Mouse (Mus musculus) v-Abl transformed pro-B cells (cell line): ENCODE measurements around the gene Accs.

Experiments used
- in situ Hi-C, 2 experiments: fragments of 400-800 bp; cut with MboI; formaldehyde crosslinking; loops; one replicate each; pipeline ENCODE4 v1.15.1; 2025; ENCODE audit not compliant: unreplicated experiment in 2 of 2

Accs gene

GRCm38 (mm10) chr2:93869107-93869600 is 19.4 kb upstream of the Accs start, which contains the start of gene Accsl:
Gene Accsl (minus strand): TSS chr2:93869157.
- in situ Hi-C loops = loop anchor here in 1 of 2 experiments (25.0 kb wide), 1 partner anchor 418 kb away; no protein-coding TSS in a partner anchor

DNA sequence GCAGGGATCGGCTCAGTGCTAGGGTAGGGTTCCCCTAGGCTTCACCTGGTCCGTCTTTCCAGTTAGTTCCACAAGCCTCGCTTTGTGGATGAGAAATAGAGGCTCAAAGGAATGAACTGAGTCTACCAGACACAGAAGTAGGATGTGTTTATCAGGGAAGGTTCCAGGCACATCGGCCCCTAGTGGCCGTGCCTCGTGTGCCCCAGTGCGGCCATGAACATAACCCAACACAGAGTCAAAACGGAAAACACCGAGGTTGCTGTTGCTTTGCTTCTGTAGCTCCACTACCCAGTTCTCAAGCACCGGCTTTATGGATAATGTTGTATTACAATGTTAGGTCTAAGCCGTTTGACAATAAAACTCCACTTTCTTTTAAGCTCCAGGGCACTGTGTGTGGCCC is 18.8 kb upstream of the Accs start:
- in situ Hi-C loops = loop anchor here in 1 of 2 experiments (25.0 kb wide), 1 partner anchor 419 kb away; no protein-coding TSS in a partner anchor

DNA sequence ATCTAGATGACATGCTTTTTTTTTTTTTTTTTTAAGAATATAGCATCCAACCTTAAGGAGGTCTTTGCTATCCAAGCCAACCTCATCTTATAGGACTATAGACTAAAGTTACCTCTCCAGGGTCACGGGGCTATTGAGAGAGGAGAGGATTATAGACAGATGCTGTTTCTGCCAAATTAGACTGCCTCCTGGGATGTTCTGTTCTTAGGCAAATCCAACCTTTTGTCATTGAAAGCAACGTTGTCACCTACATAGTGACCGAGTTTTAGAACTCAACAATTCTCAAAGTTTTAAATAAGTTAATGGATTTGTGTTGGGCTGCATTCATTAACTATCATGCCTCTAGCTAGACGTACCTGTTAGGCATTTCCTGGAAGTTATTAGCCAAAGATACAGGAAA is 13.5 kb upstream of the Accs start:
- in situ Hi-C loops = loop anchor here in 1 of 2 experiments (25.0 kb wide), 1 partner anchor 424 kb away; no protein-coding TSS in a partner anchor

GRCm38 (mm10) chr2:93858845-93859244 is 9.1 kb upstream of the Accs start:
- in situ Hi-C loops = loop anchor here in 1 of 2 experiments (10.0 to 25.0 kb wide), 2 partner anchors 428 to 556 kb away; no protein-coding TSS in a partner anchor

DNA sequence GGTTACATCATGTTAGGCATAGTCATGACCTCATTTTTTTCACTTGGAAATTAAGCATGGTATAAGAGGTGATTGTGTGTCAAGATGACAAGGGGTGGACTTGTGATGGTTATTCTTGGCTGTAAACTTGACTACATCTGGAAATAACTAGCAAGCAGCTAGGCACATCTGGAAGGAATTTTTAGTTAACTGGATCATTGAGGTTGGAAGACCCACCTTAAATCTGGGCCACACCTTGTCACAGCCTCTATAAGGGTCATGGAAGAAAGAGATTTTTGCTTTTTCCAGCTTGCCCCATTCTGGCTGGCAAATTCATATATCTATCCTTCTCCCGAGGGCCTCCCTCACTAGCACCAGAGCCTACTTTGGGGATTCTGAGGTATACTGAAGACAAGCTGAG is 1.6 kb upstream of the Accs start:
- in situ Hi-C loops = loop anchor here in 1 of 2 experiments (10.0 to 25.0 kb wide), 2 partner anchors 436 to 563 kb away; no protein-coding TSS in a partner anchor

DNA sequence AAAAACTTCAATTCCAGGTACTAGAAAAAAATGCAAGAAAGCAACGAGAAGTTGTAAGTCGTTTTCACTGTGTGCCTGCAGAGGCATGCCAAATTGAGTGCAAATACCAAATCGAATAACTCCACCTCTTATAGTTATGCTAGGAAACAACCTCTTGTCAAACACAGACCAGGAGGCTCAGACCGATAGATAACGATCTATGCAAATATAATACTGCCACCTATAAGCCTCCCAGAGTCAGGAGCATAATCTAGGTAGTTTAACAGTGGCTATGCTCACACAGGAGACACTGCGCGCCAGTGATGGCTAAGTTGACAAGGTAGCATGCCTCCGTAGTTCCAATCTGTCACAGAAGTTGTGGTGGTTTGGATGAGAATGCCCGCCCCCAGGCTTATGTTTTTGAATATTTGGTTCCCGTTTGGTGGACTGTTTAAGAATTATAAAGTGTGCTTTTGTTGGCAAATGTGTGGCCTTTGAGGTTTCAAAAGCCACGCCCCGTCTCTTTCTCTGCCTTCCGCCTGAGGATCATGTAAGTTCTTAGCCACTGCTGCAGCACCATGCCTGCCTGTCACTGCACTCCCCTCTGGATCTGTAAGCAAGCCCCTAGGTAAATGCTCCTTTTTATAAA is 688 bp upstream of the Accs start:
- in situ Hi-C loops = loop anchor here in 1 of 2 experiments (10.0 to 25.0 kb wide), 2 partner anchors 437 to 564 kb away; no protein-coding TSS in a partner anchor

DNA sequence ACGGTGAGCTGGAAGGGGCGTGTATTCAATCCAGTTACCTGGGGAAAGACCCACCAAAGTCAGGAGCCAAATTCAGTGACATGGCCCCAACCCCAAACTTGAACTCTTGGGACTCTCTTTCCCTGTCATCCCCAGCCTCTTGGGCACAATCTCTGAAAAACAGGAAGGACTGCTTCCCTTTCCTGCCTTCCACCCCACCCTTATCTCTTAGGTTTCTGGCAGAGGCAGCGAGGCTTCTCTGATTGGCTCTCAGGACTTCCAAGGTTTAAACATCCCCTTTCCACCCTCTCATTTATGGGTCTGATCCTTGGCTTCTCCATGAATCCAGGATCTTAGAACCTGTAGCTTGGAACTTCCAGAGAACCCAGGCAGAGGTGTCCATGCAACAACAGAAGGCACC is 8.4 kb downstream of the Accs start:
- in situ Hi-C loops = no loop called here

DNA sequence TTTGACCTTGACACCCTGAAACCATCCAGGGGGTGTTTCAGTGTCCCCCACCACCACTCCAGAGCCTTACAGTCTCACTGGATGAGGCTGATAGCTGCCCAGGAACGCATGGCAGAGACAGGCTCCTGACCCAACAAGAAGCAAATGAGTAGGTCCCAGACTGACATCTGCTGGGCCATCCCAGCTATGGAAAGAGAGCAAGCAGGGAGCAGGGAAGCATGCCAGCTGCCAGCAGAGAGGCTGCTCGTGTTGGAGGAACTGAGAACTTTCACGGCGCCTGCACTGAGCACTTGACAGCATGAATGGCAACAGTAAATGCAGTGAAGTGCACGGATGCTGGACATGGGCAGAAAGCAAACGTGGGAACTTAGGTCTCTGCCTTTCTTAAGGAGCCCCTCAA is 9.6 kb downstream of the Accs start:
- in situ Hi-C loops = no loop called here

DNA sequence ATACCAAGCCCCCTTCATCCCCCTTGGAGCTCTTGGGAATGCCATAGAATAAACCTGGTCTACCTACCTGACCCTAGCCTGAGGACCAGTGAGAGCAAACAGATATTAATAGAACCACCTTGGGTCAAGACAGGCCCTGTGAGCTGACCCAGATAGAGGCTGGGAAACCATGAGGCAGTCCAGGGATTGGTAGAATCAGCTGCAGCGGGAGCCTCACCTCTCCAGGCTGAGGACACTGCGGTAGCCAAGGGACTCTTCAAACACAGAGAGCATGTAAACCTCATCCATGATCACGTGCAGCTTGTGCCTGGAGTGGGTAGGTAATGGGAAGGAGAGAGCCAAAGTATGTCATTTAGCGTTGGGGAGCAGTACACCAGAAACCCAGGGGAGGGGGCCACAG is 10.8 kb downstream of the Accs start:
- in situ Hi-C loops = no loop called here

- in situ Hi-C loops = no loop called here
Measured at GRCm38 (mm10) chr2:93836232-93836785, 13.4 kb downstream of the Accs start.

DNA sequence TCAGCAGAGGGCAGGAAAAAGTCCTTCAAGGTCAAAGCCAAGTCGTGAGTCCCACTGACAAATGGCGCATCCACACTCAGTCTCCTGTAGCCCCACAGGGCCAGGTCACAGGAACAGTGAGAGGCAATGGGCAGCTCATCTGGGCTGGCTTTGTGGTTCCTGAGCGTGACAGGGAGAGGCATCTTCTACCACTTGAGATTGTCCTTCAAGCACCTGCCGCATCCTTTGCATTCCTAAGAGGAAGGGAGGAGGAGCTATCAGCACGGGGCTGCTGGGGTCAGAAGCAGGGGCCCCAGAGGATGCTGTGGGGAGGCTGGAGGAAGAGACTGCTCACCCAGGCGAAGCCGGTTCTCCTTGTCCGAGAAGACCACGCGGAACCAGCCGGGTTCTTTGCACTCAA is 14.1 kb downstream of the Accs start:
- in situ Hi-C loops = no loop called here

GRCm38 (mm10) chr2:93823519-93823918 is 26.2 kb downstream of the Accs start:
- in situ Hi-C loops = loop anchor here in 1 of 2 experiments (25.0 kb wide), 2 partner anchors 761 to 911 kb away; partner anchors contain the start of gene Syt13

GRCm38 (mm10) chr2:93822045-93822749 is 27.5 kb downstream of the Accs start, which contains the start of gene Ext2:
Gene Ext2 (minus strand): TSS chr2:93822568.
- in situ Hi-C loops = loop anchor here in 1 of 2 experiments (25.0 kb wide), 2 partner anchors 760 to 910 kb away; partner anchors contain the start of gene Syt13

GRCm38 (mm10) chr2:93817791-93818190 is 32.0 kb downstream of the Accs start:
- in situ Hi-C loops = loop anchor here (10.0 to 25.0 kb wide), 5 partner anchors 343 to 905 kb away; partner anchors contain the start of gene Syt13 (in 1 of the 2)

GRCm38 (mm10) chr2:93813343-93813742 is 36.4 kb downstream of the Accs start:
- in situ Hi-C loops = loop anchor here (10.0 to 25.0 kb wide), 5 partner anchors 339 to 901 kb away; partner anchors contain the start of gene Syt13 (in 1 of the 2)

DNA sequence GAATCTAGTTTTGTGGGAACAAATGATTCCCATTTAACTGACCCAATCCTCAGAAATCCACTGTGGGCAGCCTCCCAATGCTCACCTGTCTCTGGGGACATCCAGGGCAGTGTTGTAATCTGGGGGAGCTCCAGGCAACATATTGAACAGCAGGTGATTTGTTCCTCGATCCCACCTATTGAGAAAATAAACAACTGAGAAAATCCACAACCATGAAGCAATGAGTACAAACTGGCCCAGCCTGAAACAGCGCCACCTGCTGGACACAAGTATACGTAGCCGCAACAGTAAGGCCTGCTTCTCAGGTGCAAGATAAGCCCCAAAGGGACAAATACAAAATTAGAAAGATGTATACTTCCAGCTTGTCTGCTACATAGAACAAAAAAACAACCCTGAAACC is 37.9 kb downstream of the Accs start:
- in situ Hi-C loops = loop anchor here (10.0 to 25.0 kb wide), 5 partner anchors 337 to 900 kb away; partner anchors contain the start of gene Syt13 (in 1 of the 2)

GRCm38 (mm10) chr2:93809931-93810330 is 39.8 kb downstream of the Accs start:
- in situ Hi-C loops = loop anchor here (10.0 to 25.0 kb wide), 5 partner anchors 335 to 898 kb away; partner anchors contain the start of gene Syt13 (in 1 of the 2)

DNA sequence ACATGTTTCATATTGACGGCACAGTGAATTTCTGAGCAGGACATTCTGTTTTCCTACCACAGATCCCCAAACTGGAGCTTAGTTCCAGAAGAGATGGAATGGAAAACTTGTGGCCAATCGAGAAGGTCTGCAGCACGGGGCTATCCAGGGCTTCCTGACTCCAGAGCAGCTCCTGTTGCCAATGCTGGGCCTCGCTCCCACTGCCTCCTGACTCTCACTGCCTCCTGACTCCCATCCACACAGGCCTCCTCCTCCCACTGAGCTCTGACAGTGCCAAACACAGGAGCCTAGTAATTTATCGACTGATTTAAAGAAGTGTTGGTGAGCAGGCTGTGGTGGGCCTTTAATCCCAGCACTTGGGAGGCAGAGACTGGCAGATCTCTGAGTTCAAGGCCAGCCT is 41.7 kb downstream of the Accs start:
- in situ Hi-C loops = loop anchor here in 1 of 2 experiments (25.0 kb wide), 2 partner anchors 746 to 896 kb away; partner anchors contain the start of gene Syt13

- in situ Hi-C loops = loop anchor here in 1 of 2 experiments (25.0 kb wide), 2 partner anchors 745 to 895 kb away; partner anchors contain the start of gene Syt13
Measured at GRCm38 (mm10) chr2:93807440-93807839, 42.3 kb downstream of the Accs start.
